Mouse (Mus musculus): Measurements from ENCODE around the gene Npcd.

DNA sequence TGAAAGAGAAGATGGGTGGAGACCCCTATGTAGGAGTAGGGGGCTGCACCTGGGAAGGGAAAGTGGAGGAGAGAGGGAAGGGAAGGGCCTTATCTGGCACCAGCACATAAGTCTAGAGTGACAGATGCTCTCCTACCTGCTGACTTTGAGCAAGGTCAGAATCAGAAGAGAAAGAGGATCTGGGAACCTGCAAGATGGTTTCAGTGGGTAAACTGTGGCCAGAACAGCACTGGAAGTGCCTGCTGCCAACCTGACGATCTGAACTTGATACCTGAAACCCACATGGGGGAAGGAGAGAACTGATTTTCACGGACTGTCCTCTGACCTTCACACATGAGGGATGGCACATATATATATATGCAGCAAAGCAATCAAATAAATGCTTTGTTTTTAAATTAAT is 6.2 kb upstream of the Npcd start:
- no peak for TF ChIP-seq CTCF (IDR thresholded peaks at IDR 0.05; ENCODE audit: insufficient read depth, low read depth, low read length)
- no peak for TF ChIP-seq POLR2A (IDR thresholded peaks at IDR 0.05; ENCODE audit: insufficient read depth, low read depth, low read length)

Data from olfactory bulb, adult 2 months (tissue).